Mouse (Mus musculus): ENCODE data around the gene Kctd5. TPM values are rescaled to one million over a fixed set of nuclear protein-coding genes. Genes with fewer than 3 reads are reported as not detected.

Gene Kctd5
- total and polyA plus RNA-seq, 2 experiments from 2014 or later: 23.9 to 39.5 TPM

DNA sequence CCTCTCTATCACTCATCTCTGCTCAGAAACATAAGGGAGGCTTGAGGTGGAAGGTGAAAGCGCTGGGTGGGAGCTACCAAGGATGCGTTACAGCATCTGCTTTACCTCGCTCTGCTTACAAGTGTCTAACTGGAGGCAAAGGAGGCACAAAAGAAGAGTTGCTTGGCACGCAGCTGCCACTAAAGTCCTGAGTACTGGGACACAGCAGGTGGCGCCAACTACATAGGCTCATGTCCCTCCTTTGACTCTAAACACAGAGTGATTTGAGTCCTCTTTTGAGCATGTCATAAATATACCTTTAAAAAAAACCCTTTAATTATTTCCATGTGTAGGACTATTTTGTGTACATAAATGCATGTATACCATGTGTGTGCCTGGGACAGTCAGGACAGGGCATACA is 63.7 kb downstream of the Kctd5 start:
- TF ChIP-seq CTCF (IDR thresholded peaks at IDR 0.05; ENCODE audit: low read depth) (peak; percentile 41), EP300 (IDR thresholded peaks at IDR 0.05; ENCODE audit: low read depth) (no peak)
- Histone ChIP-seq H3K4me1 (ENCODE audit: control insufficient read depth, insufficient read depth) (no peaks in the 10 kb centered on the region), H3K27me3 (ENCODE audit: control insufficient read depth, insufficient read depth, low read length) (0 out of 2 replicates have a peak, but pooled peaks cover 5% of the 10 kb centered on the region), H3K4me3 (ENCODE audit: low read depth, low read length) (no peak overlapping the region), H3K27ac (ENCODE audit: low read depth) (no peak overlapping the region), H3K36me3 (replicated peaks; ENCODE audit: control insufficient read depth, insufficient read depth, low read length) (no peaks in the 10 kb centered on the region), H3K9me3 (replicated peaks; ENCODE audit: control insufficient read depth, low read length) (no peaks in the 10 kb centered on the region), H3K4me2 (ENCODE audit: low read depth, low read length) (no peak overlapping the region), H3K9ac (replicated peaks; ENCODE audit: low read depth, low read length) (no peak overlapping the region)
- peak; percentile 20 for DNase-seq (ENCODE audit: low spot score)
- 58% methylated on average over 5 of the region's 5 CpGs for WGBS
- no peak for ATAC-seq (ENCODE audit: insufficient read depth, low read depth)

DNA sequence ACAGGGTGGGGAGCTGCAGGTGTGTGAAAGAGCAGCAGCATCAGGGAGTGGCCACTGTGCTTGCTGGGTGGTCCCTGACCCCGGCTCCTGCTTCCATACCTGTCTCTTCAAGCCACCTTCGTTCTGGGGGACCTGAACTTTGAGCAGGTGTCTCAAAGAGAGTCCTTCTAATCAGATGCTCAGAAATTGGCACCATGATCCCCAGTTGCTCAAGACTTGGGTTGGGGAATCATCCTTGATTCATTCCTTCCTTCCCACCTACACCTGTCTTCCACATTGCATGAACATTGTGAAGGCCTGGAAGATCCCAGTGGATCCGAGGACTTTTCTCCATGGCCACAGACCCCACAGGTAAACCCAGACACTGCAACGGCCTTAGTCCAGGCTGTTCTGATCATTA is 65.2 kb downstream of the Kctd5 start:
- Histone ChIP-seq H3K27me3 (ENCODE audit: control insufficient read depth, insufficient read depth, low read length) (0 out of 2 replicates have a peak, but pooled peaks cover 5% of the 10 kb centered on the region), H3K9ac (replicated peaks; ENCODE audit: low read depth, low read length) (no peak overlapping the region), H3K4me2 (ENCODE audit: low read depth, low read length) (no peak overlapping the region), H3K27ac (ENCODE audit: low read depth) (no peak overlapping the region), H3K4me1 (ENCODE audit: control insufficient read depth, insufficient read depth) (no peaks in the 10 kb centered on the region), H3K9me3 (replicated peaks; ENCODE audit: control insufficient read depth, low read length) (no peaks in the 10 kb centered on the region), H3K4me3 (ENCODE audit: low read depth, low read length) (no peak overlapping the region), H3K36me3 (replicated peaks; ENCODE audit: control insufficient read depth, insufficient read depth, low read length) (no peaks in the 10 kb centered on the region)
- TF ChIP-seq EP300 (IDR thresholded peaks at IDR 0.05; ENCODE audit: low read depth) (no peak), CTCF (IDR thresholded peaks at IDR 0.05; ENCODE audit: low read depth) (no peak)
- 65% methylated on average over 4 of the region's 4 CpGs for WGBS
- DNase-seq (ENCODE audit: low spot score) (no peak), ATAC-seq (ENCODE audit: insufficient read depth, low read depth) (no peak)

DNA sequence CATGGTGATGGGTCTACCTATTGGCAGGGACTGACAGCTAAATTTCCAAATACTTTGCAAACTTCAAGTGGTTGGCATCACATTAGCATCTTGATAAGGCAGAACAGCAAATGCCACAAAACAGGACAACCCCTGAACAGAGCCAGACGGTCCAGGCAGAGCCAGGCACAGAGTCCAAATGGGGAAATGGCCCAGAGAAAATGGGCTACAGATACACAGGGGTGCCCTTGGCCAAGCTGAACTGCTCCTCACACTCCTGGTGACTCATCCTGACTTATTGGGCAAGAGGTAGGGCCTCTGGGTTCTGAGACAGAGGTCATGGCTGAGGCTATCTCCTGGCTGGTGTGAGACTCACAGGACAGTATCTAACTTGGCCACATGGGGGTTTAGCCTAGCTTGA is 65.9 kb downstream of the Kctd5 start:
- H3K27ac ChIP-seq (ENCODE audit: low read depth): no peak overlapping the region
- no peaks in the 10 kb centered on the region for H3K36me3 ChIP-seq (replicated peaks; ENCODE audit: control insufficient read depth, insufficient read depth, low read length)
- H3K4me3 ChIP-seq (ENCODE audit: low read depth, low read length): no peak overlapping the region
- 57% methylated on average over 1 of the region's 1 CpGs for WGBS
- TF ChIP-seq CTCF (IDR thresholded peaks at IDR 0.05; ENCODE audit: low read depth) (no peak), EP300 (IDR thresholded peaks at IDR 0.05; ENCODE audit: low read depth) (no peak)
- no peak overlapping the region for H3K4me2 ChIP-seq (ENCODE audit: low read depth, low read length)
- H3K4me1 ChIP-seq (ENCODE audit: control insufficient read depth, insufficient read depth): no peaks in the 10 kb centered on the region
- ATAC-seq (ENCODE audit: insufficient read depth, low read depth) (no peak), DNase-seq (ENCODE audit: low spot score) (no peak)
- 0 out of 2 replicates have a peak, but pooled peaks cover 5% of the 10 kb centered on the region for H3K27me3 ChIP-seq (ENCODE audit: control insufficient read depth, insufficient read depth, low read length)
- H3K9me3 ChIP-seq (replicated peaks; ENCODE audit: control insufficient read depth, low read length): no peaks in the 10 kb centered on the region
- H3K9ac ChIP-seq (replicated peaks; ENCODE audit: low read depth, low read length): no peak overlapping the region

DNA sequence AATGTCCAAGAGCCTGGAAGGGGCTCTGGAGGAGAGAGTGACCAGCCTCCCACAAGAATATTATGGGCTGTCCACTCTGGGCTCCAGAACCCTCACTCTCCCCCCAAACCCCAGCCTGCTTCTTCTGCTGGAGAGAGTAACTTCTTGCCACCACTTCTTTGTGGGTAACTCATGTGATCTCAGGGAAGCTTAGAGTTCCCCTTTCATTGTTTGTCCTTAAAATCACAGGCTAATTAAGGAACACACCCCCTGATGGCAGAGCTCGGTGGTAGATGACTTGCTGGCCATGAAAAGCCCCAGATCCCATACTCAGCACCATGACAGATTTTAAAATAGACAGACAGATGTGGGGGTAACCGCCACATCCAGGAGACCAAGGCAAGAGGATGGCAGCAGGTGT is 66.4 kb downstream of the Kctd5 start:
- Histone ChIP-seq H3K4me2 (ENCODE audit: low read depth, low read length) (no peak overlapping the region), H3K27me3 (ENCODE audit: control insufficient read depth, insufficient read depth, low read length) (0 out of 2 replicates have a peak, but pooled peaks cover 5% of the 10 kb centered on the region), H3K9ac (replicated peaks; ENCODE audit: low read depth, low read length) (no peak overlapping the region), H3K9me3 (replicated peaks; ENCODE audit: control insufficient read depth, low read length) (no peaks in the 10 kb centered on the region), H3K36me3 (replicated peaks; ENCODE audit: control insufficient read depth, insufficient read depth, low read length) (no peaks in the 10 kb centered on the region), H3K4me1 (ENCODE audit: control insufficient read depth, insufficient read depth) (no peaks in the 10 kb centered on the region), H3K4me3 (ENCODE audit: low read depth, low read length) (no peak overlapping the region), H3K27ac (ENCODE audit: low read depth) (no peak overlapping the region)
- 35% methylated on average over 2 of the region's 2 CpGs for WGBS
- no peak for DNase-seq (ENCODE audit: low spot score)
- TF ChIP-seq EP300 (IDR thresholded peaks at IDR 0.05; ENCODE audit: low read depth) (no peak), CTCF (IDR thresholded peaks at IDR 0.05; ENCODE audit: low read depth) (no peak)
- no peak for ATAC-seq (ENCODE audit: insufficient read depth, low read depth)

DNA sequence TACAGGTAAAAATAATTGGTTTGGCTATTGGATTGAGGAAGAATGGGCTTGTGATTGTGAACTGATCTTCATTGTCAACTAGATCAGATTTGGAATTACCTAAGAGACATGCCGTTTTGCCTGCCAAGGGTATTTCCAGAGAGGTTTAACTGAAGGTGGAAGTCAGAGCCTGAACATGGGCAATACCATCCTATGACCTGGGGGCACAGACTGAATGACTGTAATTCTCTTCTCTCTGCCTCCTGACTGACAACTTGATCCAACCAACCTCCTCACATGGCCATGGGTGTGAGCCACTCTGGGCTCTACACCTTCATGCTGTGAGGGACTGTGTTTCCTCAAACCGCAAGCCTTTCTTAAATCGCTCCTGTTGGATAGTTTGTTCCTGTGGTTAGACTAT is 68.2 kb downstream of the Kctd5 start:
- ATAC-seq (ENCODE audit: insufficient read depth, low read depth): no peak
- TF ChIP-seq CTCF (IDR thresholded peaks at IDR 0.05; ENCODE audit: low read depth) (no peak), EP300 (IDR thresholded peaks at IDR 0.05; ENCODE audit: low read depth) (no peak)
- H3K27ac ChIP-seq (ENCODE audit: low read depth): no peak overlapping the region
- no peaks in the 10 kb centered on the region for H3K36me3 ChIP-seq (replicated peaks; ENCODE audit: control insufficient read depth, insufficient read depth, low read length)
- H3K9me3 ChIP-seq (replicated peaks; ENCODE audit: control insufficient read depth, low read length): no peaks in the 10 kb centered on the region
- WGBS: 84% methylated on average over 3 of the region's 3 CpGs
- 0 out of 2 replicates have a peak, but pooled peaks cover 2% of the 10 kb centered on the region for H3K4me1 ChIP-seq (ENCODE audit: control insufficient read depth, insufficient read depth)
- H3K4me3 ChIP-seq (ENCODE audit: low read depth, low read length): no peak overlapping the region
- no peak overlapping the region for H3K9ac ChIP-seq (replicated peaks; ENCODE audit: low read depth, low read length)
- no peak for DNase-seq (ENCODE audit: low spot score)
- H3K27me3 ChIP-seq (ENCODE audit: control insufficient read depth, insufficient read depth, low read length): 0 out of 2 replicates have a peak, but pooled peaks cover 5% of the 10 kb centered on the region
- H3K4me2 ChIP-seq (ENCODE audit: low read depth, low read length): no peak overlapping the region

DNA sequence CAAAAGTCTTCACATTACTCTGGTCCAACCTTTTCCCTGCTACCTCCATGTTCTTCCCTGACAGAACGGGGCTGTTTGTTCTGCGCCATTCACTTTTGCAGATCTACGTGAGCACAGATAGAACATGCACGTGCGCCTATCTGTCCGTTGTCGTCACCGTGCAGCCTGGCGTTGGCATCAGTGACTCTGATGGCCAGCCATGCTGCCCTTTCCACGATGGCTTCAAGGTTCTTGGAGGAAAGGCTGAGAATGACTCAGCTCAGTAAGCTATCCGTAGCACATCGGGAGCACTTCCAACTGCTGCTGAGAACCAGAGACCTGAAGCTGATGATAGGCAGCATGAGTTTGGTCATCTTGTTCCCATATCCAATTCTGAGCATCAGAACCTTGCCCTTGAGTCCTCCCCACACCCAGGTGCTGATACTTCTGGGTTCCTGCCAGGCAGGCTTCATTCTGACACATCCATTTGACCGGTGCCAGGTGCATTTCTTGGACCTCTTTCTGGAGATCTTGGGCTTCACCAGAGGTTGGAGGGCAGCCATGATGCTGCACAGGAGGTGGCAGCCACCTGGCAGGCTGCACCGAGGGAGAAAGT is 69.1 kb downstream of the Kctd5 start:
- Histone ChIP-seq H3K4me1 (ENCODE audit: control insufficient read depth, insufficient read depth) (peaks cover 9% of the 10 kb centered on the region), H3K9me3 (replicated peaks; ENCODE audit: control insufficient read depth, low read length) (no peaks in the 10 kb centered on the region), H3K27me3 (ENCODE audit: control insufficient read depth, insufficient read depth, low read length) (0 out of 2 replicates have a peak, but pooled peaks cover 5% of the 10 kb centered on the region), H3K36me3 (replicated peaks; ENCODE audit: control insufficient read depth, insufficient read depth, low read length) (no peaks in the 10 kb centered on the region), H3K9ac (replicated peaks; ENCODE audit: low read depth, low read length) (no peak overlapping the region), H3K4me2 (ENCODE audit: low read depth, low read length) (no peak overlapping the region), H3K4me3 (ENCODE audit: low read depth, low read length) (no peak overlapping the region), H3K27ac (ENCODE audit: low read depth) (no peak overlapping the region)
- no peak for TF ChIP-seq EP300 (IDR thresholded peaks at IDR 0.05; ENCODE audit: low read depth)
- no peak for TF ChIP-seq CTCF (IDR thresholded peaks at IDR 0.05; ENCODE audit: low read depth)
- ATAC-seq (ENCODE audit: insufficient read depth, low read depth): no peak
- DNase-seq (ENCODE audit: low spot score): no peak
- WGBS: 83% methylated on average over 14 of the region's 14 CpGs

Measured in heart, postnatal 0 days (tissue).